Mouse (Mus musculus): ENCODE results near the gene Mlph. TPM values are rescaled to one million over a fixed set of nuclear protein-coding genes. Genes with fewer than 3 reads are reported as not detected.

Gene Mlph
- polyA plus RNA-seq, 1 experiment from 2014 or later = 0.51 TPM

DNA sequence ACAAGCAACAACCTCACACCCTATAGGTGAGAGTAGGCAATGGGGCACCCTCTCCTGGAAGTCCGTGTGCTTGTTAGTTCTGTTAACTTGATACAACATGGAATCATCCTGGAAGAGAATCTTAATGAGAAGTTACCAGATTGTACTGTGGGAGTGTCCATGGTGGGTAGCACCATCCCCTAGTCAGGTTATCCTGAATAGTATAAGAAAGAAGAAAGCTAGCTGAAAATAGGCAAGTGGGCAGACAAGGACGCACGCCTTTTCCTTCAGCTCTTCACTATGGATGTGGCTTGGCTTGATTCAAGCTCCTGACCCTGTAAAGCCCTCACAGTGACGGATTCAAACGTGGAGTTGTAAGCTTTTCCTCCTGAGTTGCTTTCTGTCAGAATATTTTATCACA, 15.1 kb upstream of the Mlph start:
- peaks cover 29% of the 10 kb centered on the region for H3K4me1 ChIP-seq
- H3K27ac ChIP-seq = no peak overlapping the region
- H3K4me3 ChIP-seq = no peak overlapping the region
- 91% methylated on average over 5 of the region's 5 CpGs for WGBS
- no peak for DNase-seq (ENCODE audit: low spot score)
- no peaks in the 10 kb centered on the region for H3K9me3 ChIP-seq (replicated peaks)
- no peaks in the 10 kb centered on the region for H3K36me3 ChIP-seq
- H3K27me3 ChIP-seq (ENCODE audit: low read depth, poor library complexity, severe bottlenecking) = no peaks in the 10 kb centered on the region

DNA sequence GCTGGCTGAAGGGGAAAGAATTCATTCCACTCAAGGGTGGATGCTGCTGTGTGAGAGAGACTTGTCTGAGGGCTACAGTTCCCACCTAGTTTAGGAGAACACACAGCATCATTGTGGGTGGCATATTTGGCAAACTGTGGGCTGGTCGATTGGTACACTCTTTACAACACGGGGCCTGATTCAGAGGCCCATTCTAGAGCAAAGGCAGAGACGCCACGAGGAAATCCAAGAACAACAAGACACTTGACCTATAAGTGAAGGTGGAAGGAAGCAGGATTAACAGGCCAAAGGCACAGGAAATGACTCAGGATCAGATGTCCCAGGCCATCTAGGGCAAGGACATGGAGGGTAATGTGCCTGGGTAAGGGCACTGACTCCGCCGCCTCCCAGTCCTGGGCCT, 14.5 kb upstream of the Mlph start:
- H3K27ac ChIP-seq = no peak overlapping the region
- DNase-seq (ENCODE audit: low spot score) = no peak
- 73% methylated on average over 6 of the region's 6 CpGs for WGBS

DNA sequence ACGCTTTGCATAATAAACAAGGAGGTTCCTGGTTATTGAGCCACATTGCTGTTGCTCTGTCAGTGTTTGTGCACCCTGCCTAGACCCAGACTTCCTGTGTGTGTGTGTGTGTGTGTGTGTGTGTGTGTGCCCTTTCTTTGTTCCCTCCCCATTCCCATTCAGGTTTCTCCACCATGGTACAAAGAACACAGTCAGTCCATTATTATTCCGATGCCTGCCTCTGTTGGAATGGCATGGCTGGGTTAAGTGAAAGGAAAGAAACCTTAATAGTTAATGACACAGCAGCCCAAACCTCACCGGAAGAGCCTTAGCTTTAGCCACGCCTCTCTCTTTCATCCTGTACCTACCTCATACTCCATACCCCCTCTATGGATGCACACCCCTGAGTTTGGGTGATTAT, 13.6 kb upstream of the Mlph start:
- Histone ChIP-seq H3K9me3 (replicated peaks) (no peaks in the 10 kb centered on the region), H3K36me3 (no peaks in the 10 kb centered on the region), H3K27ac (no peak overlapping the region), H3K4me3 (no peak overlapping the region), H3K4me1 (peaks cover 27% of the 10 kb centered on the region), H3K27me3 (ENCODE audit: low read depth, poor library complexity, severe bottlenecking) (no peaks in the 10 kb centered on the region)
- WGBS = 89% methylated on average over 4 of the region's 4 CpGs
- no peak for DNase-seq (ENCODE audit: low spot score)

More for the DNA sequence above, 14.5 kb upstream of the Mlph start:
- no peaks in the 10 kb centered on the region for H3K9me3 ChIP-seq (replicated peaks)
- H3K36me3 ChIP-seq = no peaks in the 10 kb centered on the region
- no peak overlapping the region for H3K4me3 ChIP-seq
- no peaks in the 10 kb centered on the region for H3K27me3 ChIP-seq (ENCODE audit: low read depth, poor library complexity, severe bottlenecking)
- H3K4me1 ChIP-seq = peaks cover 26% of the 10 kb centered on the region

DNA sequence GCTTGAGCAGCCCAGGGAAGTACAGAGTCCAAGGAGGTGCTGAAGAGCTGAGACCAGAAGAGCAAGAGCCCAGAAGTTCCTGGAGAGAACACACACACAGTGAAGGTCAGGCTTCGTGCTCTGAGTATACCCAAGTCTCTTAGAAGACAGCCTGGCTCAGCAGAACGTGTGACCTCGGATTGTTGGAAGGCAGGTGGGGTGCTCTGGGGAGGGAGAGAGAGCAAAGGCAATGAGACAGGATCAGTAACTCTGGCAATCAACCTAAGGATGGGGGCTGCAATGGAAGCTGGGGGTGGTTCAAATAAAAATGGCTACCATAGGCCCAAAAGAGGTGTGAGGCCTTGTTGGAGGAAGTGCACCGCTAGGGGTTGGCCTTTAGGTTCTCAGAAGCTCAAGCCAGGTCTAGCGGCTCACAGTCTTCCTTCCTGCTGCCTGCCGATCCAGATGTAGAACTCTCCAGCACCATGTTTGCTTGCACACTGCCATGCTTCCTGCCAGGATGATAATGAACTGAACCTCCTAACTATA, 13.1 kb upstream of the Mlph start:
- DNase-seq (ENCODE audit: low spot score) = no peak
- Histone ChIP-seq H3K4me1 (peaks cover 28% of the 10 kb centered on the region), H3K27me3 (ENCODE audit: low read depth, poor library complexity, severe bottlenecking) (no peaks in the 10 kb centered on the region), H3K27ac (no peak overlapping the region), H3K4me3 (no peak overlapping the region), H3K36me3 (no peaks in the 10 kb centered on the region), H3K9me3 (replicated peaks) (no peaks in the 10 kb centered on the region)
- 93% methylated on average over 6 of the region's 6 CpGs for WGBS

DNA sequence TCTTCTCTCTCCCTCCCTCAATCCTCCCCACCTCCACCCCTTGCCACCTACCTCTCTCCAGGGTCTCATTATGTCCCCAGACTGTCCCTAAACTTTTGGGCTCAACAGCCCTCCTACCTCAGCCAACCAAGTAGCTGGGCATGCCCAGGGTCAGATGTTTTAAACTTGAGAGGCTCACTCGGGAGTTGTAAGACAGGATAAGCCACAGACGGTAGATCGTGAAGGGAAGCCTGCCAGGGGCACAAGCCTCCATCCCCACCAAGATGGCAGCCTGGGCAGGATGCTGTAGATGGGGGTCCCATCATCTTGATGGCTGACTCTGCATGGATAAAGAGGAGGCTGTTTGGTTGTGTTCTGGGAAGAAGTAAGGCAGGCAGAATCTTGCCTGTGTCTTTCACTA, 12.1 kb upstream of the Mlph start:
- Histone ChIP-seq H3K36me3 (no peaks in the 10 kb centered on the region), H3K9me3 (replicated peaks) (no peaks in the 10 kb centered on the region), H3K27me3 (ENCODE audit: low read depth, poor library complexity, severe bottlenecking) (no peaks in the 10 kb centered on the region), H3K27ac (no peak overlapping the region), H3K4me1 (peaks cover 22% of the 10 kb centered on the region), H3K4me3 (no peak overlapping the region)
- 77% methylated on average over 3 of the region's 3 CpGs for WGBS
- DNase-seq (ENCODE audit: low spot score) = no peak

DNA sequence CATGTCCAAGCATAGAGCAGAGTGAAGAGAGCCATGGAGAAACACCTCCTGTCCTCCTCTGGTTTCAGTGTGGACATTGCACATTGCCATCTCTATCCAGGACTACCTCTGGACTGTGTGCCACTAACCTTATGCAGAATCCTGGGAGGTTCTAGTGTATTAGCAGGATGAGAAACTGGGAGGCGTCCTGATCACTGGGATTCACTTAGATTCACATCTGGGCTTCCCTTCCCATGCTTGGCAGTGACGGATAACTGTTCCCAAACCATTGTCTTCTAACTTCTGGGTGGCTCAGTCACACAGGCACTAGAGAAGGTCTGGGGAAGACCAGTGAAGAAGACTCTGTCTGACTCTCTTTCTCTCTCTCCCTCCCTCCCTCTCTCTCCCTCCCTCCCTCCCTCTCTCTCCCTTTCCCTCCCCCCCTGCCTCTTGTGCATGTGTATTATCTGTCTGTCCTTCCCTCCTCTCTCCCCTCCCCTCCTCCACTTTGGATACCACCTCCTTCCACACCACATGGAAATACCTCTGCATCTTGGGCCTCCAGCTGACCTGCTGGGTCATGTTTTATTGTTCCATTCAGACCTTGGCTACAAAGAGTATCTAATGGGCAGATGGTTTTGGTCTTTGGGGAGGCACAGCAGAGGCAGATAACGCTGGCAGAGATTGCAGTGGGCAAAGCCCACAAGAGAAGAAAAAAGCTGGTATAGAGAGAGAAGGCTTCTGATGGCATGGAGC, 11.5 kb upstream of the Mlph start:
- DNase-seq (ENCODE audit: low spot score) = no peak
- Histone ChIP-seq H3K4me3 (no peak overlapping the region), H3K36me3 (no peaks in the 10 kb centered on the region), H3K27me3 (ENCODE audit: low read depth, poor library complexity, severe bottlenecking) (no peaks in the 10 kb centered on the region), H3K4me1 (peaks cover 22% of the 10 kb centered on the region), H3K9me3 (replicated peaks) (no peaks in the 10 kb centered on the region), H3K27ac (peak overlapping the region; percentile 30; the same call in 1 of the 2 replicates)
- 62% methylated on average over 3 of the region's 3 CpGs for WGBS

DNA sequence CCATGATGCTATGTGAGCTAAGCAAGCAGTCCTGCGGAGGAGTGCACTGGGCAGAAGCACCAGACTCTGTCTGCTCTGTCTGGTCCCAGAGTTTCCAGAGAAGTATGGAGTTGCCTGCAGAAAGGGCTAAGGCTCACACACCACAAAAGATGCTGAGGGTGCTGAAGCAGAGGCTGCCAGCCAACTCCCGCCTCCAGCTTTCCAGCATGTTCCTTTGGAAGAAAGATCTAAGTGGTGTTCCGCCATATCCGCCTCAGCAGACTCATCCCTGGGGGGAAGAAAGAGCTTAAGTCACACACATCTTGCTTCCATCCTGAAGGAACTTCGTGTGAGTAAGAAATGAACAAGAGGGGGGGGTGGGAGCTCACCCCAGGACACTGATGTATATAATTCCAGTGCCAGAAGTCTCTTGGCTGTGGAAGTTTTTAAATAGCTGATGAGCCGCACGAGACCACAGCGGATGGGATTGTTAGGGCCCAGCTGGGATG, 10.9 kb upstream of the Mlph start:
- Histone ChIP-seq H3K27me3 (ENCODE audit: low read depth, poor library complexity, severe bottlenecking) (no peaks in the 10 kb centered on the region), H3K4me3 (no peak overlapping the region), H3K4me1 (peaks cover 22% of the 10 kb centered on the region), H3K27ac (peak overlapping the region; percentile 30; the same call in 1 of the 2 replicates), H3K36me3 (no peaks in the 10 kb centered on the region), H3K9me3 (replicated peaks) (no peaks in the 10 kb centered on the region)
- DNase-seq (ENCODE audit: low spot score) = no peak
- WGBS = 79% methylated on average over 8 of the region's 8 CpGs

DNA sequence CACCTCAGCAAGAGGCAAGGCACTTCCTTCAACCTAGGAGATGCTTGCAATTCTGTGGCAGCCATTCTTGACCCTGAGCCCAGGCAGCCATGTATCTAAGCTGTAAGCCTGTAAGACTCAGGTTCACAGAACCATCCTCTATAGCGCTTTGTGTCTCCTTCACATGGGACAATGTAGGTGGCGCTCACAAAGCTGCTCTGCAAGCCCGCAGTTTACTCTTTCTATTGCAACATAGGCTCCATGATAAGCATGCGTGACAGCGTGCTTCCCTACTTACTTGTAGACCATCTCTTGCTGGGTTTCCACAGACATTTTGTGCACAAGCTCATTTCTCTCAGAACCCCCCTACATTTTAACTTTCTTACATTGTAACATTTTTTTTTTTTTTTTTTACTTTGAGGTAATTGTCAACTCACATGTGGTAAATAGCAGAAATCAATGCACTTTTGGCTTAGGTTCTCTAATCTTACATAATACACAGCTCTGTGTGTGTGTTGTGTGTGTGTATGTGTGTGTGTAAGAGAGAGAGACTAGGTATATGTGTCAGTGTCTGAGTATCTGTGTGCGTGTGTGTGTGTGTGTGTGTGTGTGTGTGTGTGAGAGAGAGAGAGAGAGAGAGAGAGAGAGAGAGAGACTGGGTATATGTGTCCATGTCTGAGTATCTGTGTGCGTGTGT, 10.0 kb upstream of the Mlph start:
- no peak overlapping the region for H3K4me3 ChIP-seq
- peaks cover 26% of the 10 kb centered on the region for H3K4me1 ChIP-seq
- no peak for DNase-seq (ENCODE audit: low spot score)
- no peak overlapping the region for H3K27ac ChIP-seq
- 89% methylated on average over 7 of the region's 7 CpGs for WGBS
- H3K36me3 ChIP-seq = no peaks in the 10 kb centered on the region
- H3K27me3 ChIP-seq (ENCODE audit: low read depth, poor library complexity, severe bottlenecking) = peaks cover 6% of the 10 kb centered on the region; the same call in 1 of the 2 replicates
- no peaks in the 10 kb centered on the region for H3K9me3 ChIP-seq (replicated peaks)

DNA sequence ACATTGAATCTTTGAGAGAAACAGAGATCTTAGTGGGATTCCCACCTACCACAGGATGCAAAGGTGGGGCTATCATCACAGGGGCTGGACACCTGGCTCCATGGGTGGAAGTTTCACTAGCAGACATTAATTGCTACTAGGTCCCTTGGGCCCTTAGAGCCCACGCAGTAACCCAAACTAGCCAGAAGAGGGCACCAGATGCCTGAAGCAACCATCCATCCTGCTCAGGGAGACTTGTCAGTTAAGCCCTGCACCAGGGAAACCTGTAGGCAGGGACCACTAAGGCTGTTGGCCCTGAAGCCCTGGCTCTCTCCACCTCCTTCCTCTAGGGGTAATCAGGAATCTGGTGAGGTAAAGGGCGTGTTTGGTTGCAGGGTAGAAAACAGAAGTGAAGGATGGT, 8.5 kb upstream of the Mlph start:
- peak; percentile 60 for DNase-seq (ENCODE audit: low spot score)
- WGBS = 12% methylated on average over 2 of the region's 2 CpGs

DNA sequence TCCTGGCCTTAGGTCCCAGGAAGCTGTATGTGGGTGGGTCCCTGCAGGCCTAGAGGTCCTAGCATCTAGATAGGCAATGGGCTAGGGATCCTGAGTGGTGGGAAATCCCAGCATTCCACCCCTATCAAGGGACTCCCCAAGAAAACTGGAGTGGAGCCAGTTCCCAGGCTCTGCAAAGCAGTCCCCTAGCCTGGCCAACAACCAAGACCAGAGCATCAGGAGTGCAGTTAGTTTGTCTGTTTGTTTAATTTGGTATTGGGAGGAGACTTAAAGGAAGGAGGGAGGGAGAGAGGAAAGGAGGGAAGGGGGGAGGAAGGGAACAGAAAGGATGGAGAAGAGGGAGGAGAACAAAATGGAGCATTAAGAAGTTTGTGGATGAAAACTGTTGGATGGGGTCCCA, 5.7 kb upstream of the Mlph start:
- no peaks in the 10 kb centered on the region for H3K36me3 ChIP-seq
- H3K4me3 ChIP-seq = no peak overlapping the region
- no peak overlapping the region for H3K27ac ChIP-seq
- peaks cover 10% of the 10 kb centered on the region; the same call in 1 of the 2 replicates for H3K27me3 ChIP-seq (ENCODE audit: low read depth, poor library complexity, severe bottlenecking)
- no peaks in the 10 kb centered on the region for H3K9me3 ChIP-seq (replicated peaks)
- DNase-seq (ENCODE audit: low spot score) = no peak
- H3K4me1 ChIP-seq = peaks cover 12% of the 10 kb centered on the region

More for the DNA sequence above, 8.5 kb upstream of the Mlph start:
- Histone ChIP-seq H3K4me1 (peaks cover 18% of the 10 kb centered on the region), H3K27ac (no peak overlapping the region), H3K36me3 (no peaks in the 10 kb centered on the region), H3K27me3 (ENCODE audit: low read depth, poor library complexity, severe bottlenecking) (peaks cover 10% of the 10 kb centered on the region; the same call in 1 of the 2 replicates), H3K4me3 (no peak overlapping the region), H3K9me3 (replicated peaks) (no peaks in the 10 kb centered on the region)

DNA sequence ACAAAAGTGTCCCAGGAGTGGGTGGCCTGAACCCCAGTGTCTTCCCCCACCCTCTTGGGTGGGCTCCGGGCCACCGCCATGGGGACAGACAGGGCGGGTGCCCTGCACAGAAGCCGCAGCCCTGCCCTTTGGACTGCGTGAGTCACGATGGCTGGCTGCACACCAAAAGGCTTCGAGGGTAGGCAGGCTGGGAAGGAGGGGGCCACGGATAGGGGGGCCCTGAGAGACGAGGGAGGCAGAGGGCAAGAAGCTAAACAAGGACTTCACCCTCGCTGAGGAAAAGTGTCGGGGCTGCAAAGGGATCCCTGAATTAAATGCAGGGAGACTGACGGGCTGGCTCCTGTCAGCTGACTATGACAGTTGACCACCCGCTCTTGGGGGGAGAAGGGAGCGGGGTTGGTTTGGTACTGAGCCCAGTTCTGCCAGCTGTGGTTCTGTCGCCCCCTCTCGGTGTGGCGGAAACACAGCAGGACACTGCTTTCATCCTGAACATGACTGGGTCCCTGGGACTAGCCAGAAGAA, 5.2 kb upstream of the Mlph start:
- Histone ChIP-seq H3K9me3 (replicated peaks) (no peaks in the 10 kb centered on the region), H3K27me3 (ENCODE audit: low read depth, poor library complexity, severe bottlenecking) (peaks cover 14% of the 10 kb centered on the region; the same call in 1 of the 2 replicates), H3K4me3 (no peak overlapping the region), H3K36me3 (no peaks in the 10 kb centered on the region), H3K27ac (0 out of 2 replicates have a peak overlapping the region, but pooled peaks have one; percentile 4), H3K4me1 (peaks cover 15% of the 10 kb centered on the region)
- 62% methylated on average over 17 of the region's 17 CpGs for WGBS
- DNase-seq (ENCODE audit: low spot score) = no peak

DNA sequence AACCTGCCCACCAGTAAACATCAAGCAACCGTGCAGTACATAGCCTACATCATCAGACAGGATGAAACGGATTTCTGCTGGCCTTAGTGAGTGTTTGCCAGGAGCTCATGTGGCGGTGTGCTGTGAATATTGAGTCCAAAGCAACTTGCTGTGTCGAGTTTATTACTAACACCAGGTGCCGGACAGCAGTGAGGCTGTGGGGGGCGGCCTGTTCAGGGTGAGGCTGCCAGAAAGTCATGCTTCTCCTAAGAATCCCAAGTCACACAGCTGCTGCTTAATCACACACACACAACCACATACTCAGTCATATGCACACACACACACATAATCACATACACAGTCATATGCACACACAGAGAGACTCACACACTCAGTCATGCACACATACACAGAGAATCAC, 1.7 kb upstream of the Mlph start:
- Histone ChIP-seq H3K27me3 (ENCODE audit: low read depth, poor library complexity, severe bottlenecking) (peaks cover 36% of the 10 kb centered on the region), H3K36me3 (no peaks in the 10 kb centered on the region), H3K27ac (no peak overlapping the region), H3K4me3 (no peak overlapping the region), H3K4me1 (peaks cover 21% of the 10 kb centered on the region), H3K9me3 (replicated peaks) (no peaks in the 10 kb centered on the region)
- 77% methylated on average over 6 of the region's 6 CpGs for WGBS
- no peak for DNase-seq (ENCODE audit: low spot score)

DNA sequence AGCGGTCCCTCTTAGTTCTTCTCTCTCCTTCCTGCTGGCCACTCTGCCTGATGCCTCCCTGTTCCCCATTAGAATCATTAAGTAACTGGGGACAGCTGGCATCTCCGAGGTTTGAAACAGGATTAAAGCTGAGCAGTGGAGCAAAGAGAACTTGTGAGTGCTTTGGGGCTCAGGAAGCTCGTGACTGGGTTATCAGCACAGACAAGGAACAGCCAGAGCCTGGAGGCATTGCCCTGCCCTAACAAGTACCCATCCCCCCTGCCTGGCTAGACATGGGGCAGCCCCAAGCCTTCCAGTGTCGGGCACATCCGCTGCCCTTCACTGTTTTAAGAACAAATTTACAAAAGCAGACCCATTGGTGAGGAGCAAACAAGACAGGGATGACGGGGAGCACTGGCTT, 2.6 kb downstream of the Mlph start:
- Histone ChIP-seq H3K4me3 (no peak overlapping the region), H3K27me3 (ENCODE audit: low read depth, poor library complexity, severe bottlenecking) (peaks cover 25% of the 10 kb centered on the region), H3K4me1 (peaks cover 15% of the 10 kb centered on the region), H3K36me3 (no peaks in the 10 kb centered on the region), H3K9me3 (replicated peaks) (peaks cover 3% of the 10 kb centered on the region; the same call in 1 of the 2 replicates), H3K27ac (no peak overlapping the region)
- WGBS = 69% methylated on average over 6 of the region's 6 CpGs
- DNase-seq (ENCODE audit: low spot score) = no peak
